Mouse (Mus musculus): ENCODE measurements around the gene Tubb4b.

Gene Tubb4b

DNA sequence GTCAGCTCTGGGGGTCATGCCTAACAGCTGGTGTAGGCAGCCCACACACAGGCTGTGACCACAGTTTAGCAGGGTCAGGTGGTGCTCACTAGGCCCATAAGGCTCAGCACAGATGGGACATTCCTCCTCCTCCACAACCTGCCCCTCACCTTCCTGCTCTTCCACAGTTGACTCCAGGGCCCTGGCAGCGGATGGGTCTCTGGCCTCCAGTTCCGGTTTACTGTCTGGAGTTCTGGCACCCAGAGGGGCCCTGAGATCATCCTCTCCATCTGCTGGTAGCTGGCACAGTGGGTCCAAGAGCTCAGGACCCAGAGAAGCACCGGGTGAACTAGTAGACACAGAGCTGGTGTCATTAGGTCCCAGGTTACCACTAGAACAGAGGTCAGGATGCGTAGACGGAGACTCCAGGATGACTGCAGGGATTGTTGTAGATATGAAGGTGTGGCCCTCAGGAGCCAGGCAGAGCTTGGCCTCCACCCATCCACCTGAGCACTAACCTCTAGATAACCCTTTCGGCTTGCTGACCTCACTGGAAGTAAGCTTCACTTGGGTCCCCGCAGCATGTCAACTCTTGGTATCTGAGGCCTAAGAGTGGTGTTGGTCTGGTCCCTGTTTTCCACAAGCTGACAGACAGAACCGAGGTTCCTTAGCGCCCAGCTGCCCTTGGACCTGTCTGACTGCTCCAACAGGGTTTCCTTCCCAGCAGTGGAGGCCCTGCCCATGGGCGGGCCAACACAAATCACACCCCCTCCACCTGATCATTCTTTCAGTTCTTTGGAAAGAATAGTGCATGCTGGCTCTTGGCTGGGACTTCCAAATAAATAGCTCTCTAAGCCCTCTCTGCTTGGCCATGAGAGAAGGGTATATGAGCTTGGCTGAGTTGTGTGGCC lies 21.9 kb upstream of the Tubb4b start, which contains the start of gene AL732309.1:
Gene AL732309.1 (minus strand): TSS at position 681 of the 890 bp plus-strand sequence.
- no peak for DNase-seq (ENCODE audit: low read depth, low spot score)

DNA sequence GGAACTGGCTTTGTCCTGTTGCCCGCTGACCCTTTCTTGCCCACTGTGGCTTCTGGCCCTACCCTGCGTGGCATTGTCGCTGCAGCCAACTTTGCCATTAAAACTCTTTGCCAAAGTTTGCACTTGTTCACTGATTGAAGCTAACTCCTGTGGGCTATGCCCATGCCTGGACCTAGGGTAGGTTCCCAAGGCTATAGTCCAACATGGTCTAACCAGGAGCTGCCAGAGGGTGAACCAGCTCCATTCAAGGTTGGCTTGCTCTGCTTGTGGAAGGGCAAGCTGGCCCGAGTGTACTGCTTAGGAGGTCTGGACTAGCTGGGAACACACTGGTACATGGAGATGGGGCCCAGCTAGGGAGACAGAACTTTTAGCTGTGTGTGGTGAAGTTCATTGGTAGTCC lies 19.6 kb upstream of the Tubb4b start:
- DNase-seq (ENCODE audit: low read depth, low spot score): no peak

DNA sequence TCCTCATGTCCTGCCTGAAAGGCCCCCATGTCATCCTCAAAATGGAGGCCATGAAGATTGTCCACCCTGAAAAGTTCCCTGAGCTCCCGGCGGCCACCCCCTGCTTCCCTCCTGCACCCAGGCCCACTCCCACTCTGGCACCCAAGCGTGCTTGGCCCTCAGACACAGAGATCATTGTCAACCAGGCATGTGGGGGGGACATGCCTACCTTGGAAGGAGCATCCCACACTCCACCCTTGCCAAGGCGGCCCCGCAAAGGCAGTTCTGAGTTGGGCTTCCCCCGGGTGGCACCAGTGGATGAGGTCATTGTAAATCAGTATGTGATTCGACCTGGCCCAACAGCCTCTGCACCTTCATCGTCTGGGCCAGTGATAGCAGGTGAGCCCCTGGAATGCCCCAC lies 18.8 kb upstream of the Tubb4b start:
- no peak for DNase-seq (ENCODE audit: low read depth, low spot score)

DNA sequence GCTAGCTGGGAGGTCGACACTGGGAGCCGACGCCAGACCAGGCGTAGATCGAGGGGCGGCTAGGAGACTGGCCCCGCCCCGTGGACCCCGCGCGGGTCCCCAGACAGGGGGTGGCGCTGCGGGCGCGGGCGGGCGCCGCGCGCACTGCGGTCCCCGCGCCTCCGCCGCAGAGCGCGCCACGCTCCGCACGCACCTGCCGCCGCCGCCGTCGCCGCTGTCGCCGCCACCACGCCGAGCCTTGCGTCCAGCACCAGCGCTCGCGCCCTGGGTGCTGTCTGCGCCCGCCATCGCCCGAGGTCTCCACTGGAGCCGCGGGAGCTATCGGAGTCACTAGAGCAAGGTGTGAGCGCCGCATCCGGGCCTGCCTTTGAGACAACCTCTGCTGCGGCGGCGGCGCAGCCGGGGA lies 17.6 kb upstream of the Tubb4b start, which contains the start of the genes Rnf208 and Cysrt1:
Gene Rnf208 (plus strand): TSS at position 155 of the 406 bp plus-strand sequence.
Gene Cysrt1 (minus strand): TSS at position 352 of the 406 bp plus-strand sequence.
- DNase-seq (ENCODE audit: low read depth, low spot score): no peak

GRCm38 (mm10) chr2:25241438-25241775 lies 16.9 kb upstream of the Tubb4b start:
- DNase-seq (ENCODE audit: low read depth, low spot score): no peak

- peak; percentile 85 for DNase-seq (ENCODE audit: low read depth, low spot score)
These were observed 16.4 kb upstream of the Tubb4b start for GRCm38 (mm10) chr2:25240723-25241437.

DNA sequence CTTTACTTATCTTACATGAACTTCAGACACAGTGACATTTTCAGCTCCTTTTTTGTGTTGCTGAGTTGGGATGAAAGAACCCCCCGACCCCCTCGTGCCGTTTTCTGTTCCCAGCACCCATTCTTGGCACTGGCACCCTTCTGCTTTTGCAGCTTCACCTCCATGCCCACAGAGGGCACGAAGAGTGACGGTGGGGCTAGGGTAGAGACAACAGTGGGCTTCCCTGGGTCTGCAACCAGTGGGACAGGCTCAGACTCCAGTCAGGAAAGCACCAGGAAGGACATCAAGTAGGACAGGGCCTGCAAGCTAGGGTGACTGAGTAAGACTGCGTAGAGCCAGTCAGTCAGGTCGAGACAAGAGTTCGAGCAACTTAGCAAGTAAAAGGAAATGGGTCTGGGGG lies 15.8 kb upstream of the Tubb4b start:
- no peak for DNase-seq (ENCODE audit: low read depth, low spot score)

DNA sequence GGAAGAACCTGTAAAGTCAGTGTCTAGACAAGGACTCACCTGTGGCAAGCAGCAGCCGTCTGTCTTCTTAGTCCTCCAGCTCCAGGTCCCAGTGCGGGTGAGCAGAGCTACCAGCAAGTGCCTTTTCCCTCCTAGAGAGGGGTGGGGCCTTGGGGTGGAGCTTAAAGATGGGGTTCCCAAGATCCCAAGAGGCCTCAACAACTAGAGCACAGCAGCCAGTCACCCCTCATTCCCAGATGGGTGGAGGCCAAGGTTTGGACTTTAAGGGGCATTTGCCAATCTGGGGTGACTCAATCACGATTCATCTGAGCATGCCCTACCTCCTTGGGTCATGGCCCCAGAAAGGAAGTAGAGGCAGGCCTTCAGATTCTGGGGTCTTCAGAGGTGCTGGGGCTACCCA lies 15.3 kb upstream of the Tubb4b start:
- DNase-seq (ENCODE audit: low read depth, low spot score): no peak

DNA sequence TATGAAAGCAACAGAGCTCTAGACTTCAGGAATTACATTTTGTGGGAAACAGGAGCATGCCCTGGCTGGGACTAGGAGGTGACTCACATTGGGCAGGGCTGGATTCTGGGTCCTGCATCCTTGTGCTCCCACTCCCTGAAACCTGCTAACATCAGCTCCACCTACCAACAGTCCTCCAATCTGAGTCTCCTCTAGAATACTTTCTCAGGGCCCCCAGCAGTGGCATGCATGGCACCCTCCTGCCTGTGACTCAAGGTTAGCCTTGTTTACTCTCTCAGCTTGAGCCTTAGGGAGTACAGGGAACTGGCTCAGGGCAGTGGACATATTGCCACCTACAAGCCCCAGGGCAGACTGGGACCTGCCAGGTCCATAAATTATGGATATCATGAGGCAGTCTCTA lies 13.6 kb upstream of the Tubb4b start:
- DNase-seq (ENCODE audit: low read depth, low spot score): no peak

GRCm38 (mm10) chr2:25237522-25237921 lies 13.0 kb upstream of the Tubb4b start:
- DNase-seq (ENCODE audit: low read depth, low spot score): no peak

DNA sequence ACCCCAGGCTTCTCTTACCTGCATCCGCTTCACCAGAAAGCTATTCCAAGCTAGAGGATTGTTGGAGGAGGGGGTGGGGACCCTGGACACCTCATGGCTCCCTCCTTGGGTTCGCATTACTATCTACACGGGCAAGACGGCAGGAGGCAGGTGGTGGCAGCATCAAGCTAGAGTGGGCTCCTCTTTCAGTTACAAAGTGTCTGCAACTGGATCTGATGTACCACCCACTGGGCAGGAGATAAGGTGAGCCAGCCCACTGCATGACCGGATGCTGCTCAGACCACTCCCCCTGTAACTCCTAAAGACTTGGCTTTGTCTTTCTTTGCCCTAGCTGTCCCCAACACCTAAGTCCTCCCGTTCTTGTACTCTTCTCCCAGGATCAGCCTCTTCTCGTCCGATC lies 12.1 kb upstream of the Tubb4b start, which contains the start of gene Rnf224:
Gene Rnf224 (minus strand): TSS at position 174 of the 400 bp plus-strand sequence.
- no peak for DNase-seq (ENCODE audit: low read depth, low spot score)

DNA sequence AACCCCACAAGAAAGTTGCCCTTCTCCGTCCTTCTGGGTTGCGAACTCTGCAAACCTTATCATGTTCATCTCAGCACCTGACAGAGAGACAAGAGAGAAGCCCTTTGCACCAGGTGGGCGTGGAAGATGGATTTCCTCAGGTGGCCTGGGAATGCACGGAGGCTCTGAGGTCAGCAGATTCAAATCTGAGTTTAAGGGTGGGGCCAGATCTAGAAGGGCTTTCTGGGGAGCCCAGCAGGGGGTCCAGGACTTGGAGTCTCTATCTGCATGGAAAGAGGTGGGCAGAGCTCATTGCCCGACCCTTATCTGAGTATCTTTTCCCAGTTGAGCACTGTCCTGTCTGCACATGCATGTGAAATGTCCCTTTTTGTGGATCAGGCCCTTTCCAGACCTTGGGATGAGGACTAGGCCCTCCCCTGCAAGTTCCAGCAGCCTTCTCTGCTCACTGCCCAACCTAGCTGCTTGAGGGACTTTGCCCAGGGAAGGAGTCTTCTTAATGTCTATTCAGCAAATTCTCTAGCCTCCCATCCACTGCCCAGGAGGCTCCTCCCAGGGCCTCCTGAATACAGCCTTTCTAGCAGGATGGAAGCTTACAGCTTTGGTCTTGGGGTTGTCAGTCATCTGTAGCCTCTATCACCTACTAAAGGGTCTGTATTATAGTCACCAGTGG lies 10.2 kb upstream of the Tubb4b start:
- DNase-seq (ENCODE audit: low read depth, low spot score): no peak

- no peak for DNase-seq (ENCODE audit: low read depth, low spot score)
These were observed 9.5 kb upstream of the Tubb4b start, which contains the start of gene Slc34a3 for GRCm38 (mm10) chr2:25234050-25234449. Gene Slc34a3, minus strand, starts transcription at chr2:25234364.

- DNase-seq (ENCODE audit: low read depth, low spot score): no peak
These were observed 8.9 kb upstream of the Tubb4b start for GRCm38 (mm10) chr2:25233421-25233820.

- no peak for DNase-seq (ENCODE audit: low read depth, low spot score)
These were observed 6.5 kb upstream of the Tubb4b start for GRCm38 (mm10) chr2:25231038-25231437.

- no peak for DNase-seq (ENCODE audit: low read depth, low spot score)
These were observed 6.1 kb upstream of the Tubb4b start for GRCm38 (mm10) chr2:25230581-25230980.

DNA sequence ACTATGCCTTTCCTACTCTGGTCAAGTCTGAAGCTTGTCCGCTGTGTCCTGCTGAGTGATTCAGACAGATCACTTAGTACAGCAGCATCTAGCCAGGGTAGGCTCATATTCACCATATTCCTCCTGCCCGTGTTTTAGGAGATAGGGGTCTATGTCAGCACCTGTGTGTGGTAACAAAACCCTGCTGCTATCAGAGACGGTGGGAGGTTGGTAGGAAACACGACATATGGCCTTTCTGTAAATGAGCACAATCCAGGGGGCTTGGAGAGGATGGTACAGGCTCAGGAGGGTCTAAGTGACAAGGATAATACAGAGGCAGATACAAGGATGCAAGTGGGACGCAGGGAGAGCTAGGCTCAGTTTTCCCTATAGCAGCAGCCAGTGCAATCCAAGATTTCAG lies 5.1 kb upstream of the Tubb4b start:
- DNase-seq (ENCODE audit: low read depth, low spot score): no peak

GRCm38 (mm10) chr2:25228995-25229530 lies 4.6 kb upstream of the Tubb4b start:
- DNase-seq (ENCODE audit: low read depth, low spot score): no peak

DNA sequence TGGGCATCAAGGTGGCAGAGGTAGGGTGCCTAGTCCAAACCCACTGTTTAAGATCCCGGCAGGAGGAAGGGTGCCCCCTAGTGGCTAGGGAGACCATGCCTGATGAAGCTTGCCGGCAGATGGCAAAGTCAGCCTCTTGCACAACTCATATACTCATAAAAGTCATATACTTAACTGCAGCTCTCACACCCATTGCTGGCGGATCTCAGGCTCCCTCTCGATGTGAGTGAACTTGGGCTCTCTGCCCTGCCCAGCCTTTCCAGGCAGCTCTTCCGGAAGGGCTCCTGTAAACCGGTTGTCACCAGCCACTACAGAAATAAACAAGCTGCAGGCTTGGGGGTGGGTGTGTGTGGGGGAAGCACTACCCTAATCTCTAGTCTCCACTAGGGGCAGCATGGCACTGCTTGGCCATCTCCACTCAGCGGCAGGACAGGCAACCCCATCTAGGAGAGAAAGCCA lies 4.0 kb upstream of the Tubb4b start:
- peak; percentile 69 for DNase-seq (ENCODE audit: low read depth, low spot score)

DNA sequence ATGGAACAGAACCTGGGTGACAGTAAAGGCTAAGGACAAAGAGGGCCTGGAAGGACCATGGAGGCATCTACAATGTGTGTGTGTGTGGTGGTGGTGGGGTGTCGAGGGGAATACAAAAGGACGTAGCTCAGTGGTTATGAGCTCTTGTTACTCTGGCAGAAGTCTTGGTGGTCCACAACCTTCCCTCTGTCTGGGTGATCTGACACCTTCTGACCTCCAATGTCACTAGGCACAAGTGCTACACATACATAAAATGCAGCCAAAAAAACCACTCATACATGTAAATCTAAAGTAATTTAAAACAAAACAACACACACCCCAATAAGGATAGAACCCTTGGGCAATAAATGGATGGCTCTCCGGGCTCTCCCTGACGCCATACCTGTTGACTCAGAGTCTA lies 2.9 kb upstream of the Tubb4b start:
- no peak for DNase-seq (ENCODE audit: low read depth, low spot score)

GRCm38 (mm10) chr2:25226864-25227263 lies 2.4 kb upstream of the Tubb4b start:
- DNase-seq (ENCODE audit: low read depth, low spot score): no peak
